Mouse (Mus musculus) ES-E14 (cell line): ENCODE results near the gene Bcl6b. TPM values are rescaled to one million over a fixed set of nuclear protein-coding genes. Genes with fewer than 3 reads are reported as not detected.

Source experiments
- DNase-seq: peaks from one replicate; pipeline ENCODE4 v3.0.0-alpha.2; 2013; ENCODE audit warnings: low read depth, low spot score
- H3K27ac ChIP-seq: 2 replicates; pipeline ENCODE4 v1.5.1; 2012; ENCODE audit warnings: low read depth, mild to moderate bottlenecking, low read length, moderate library complexity, mixed read lengths; ENCODE audit not compliant: poor library complexity, insufficient read depth, severe bottlenecking
- H3K36me3 ChIP-seq: 2 replicates; pipeline ENCODE4 v1.6.1; 2012; ENCODE audit warnings: mild to moderate bottlenecking, low read length, moderate library complexity, mixed read lengths; ENCODE audit not compliant: control insufficient read depth, poor library complexity, insufficient read depth, severe bottlenecking
- H3K4me1 ChIP-seq, 2 experiments: fragments of 150-350 bp in 1 of 2; sonication (generic) in 1 of 2; 2 replicates each; pipeline ENCODE4 v1.6.1; 2012; ENCODE audit warnings: low read length in 2 of 2, mild to moderate bottlenecking in 1 of 2, mixed read lengths in 1 of 2; ENCODE audit not compliant: control insufficient read depth in 2 of 2, insufficient read depth in 2 of 2, poor library complexity in 1 of 2
- H3K4me3 ChIP-seq, 2 experiments: fragments of 150-350 bp in 1 of 2; sonication (generic) in 1 of 2; 2 replicates each; pipeline ENCODE4 v1.5.1; 2012; ENCODE audit warnings: low read length in 2 of 2, low read depth in 1 of 2, mild to moderate bottlenecking in 1 of 2, mixed read lengths in 1 of 2; ENCODE audit not compliant: insufficient read depth in 1 of 2, poor library complexity in 1 of 2, severe bottlenecking in 1 of 2
- H3K9ac ChIP-seq: 2 replicates; pipeline ENCODE4 v1.6.1; 2012; ENCODE audit warnings: low read depth, mild to moderate bottlenecking, low read length, mixed read lengths; ENCODE audit not compliant: poor library complexity, insufficient read depth, severe bottlenecking
- H3K9me3 ChIP-seq: fragments of 150-350 bp; sonication (generic); 2 replicates; pipeline ENCODE4 v1.6.1; 2012; ENCODE audit warnings: low read depth, mild to moderate bottlenecking, low read length; ENCODE audit not compliant: control insufficient read depth, insufficient read depth
- CHD2 ChIP-seq: IDR thresholded peaks from 2 replicates; pipeline ENCODE4 v1.6.1; 2014; ENCODE audit warnings: mild to moderate bottlenecking, low read depth, low read length, inconsistent platforms
- HCFC1 ChIP-seq: IDR thresholded peaks from 2 replicates; pipeline ENCODE4 v1.6.1; 2012; ENCODE audit warnings: low read length, inconsistent platforms, borderline replicate concordance; ENCODE audit not compliant: insufficient read depth
- MAFK ChIP-seq: IDR thresholded peaks from 2 replicates; pipeline ENCODE4 v1.6.1; 2014; ENCODE audit warnings: mild to moderate bottlenecking, low read depth, low read length, inconsistent platforms; ENCODE audit not compliant: insufficient read depth
- ZC3H11A ChIP-seq: IDR thresholded peaks from 2 replicates; pipeline ENCODE4 v1.6.1; 2012; ENCODE audit warnings: low read depth, mild to moderate bottlenecking, inconsistent platforms, low read length, borderline replicate concordance
- ZNF384 ChIP-seq: IDR thresholded peaks from 2 replicates; pipeline ENCODE4 v1.6.1; 2012; ENCODE audit warnings: low read depth, low read length, inconsistent platforms
- in situ Hi-C, 2 experiments: fragments of 600-800 bp; cut with MboI; formaldehyde crosslinking; loops; one replicate each; pipeline ENCODE4 v1.15.1; 2025; ENCODE audit warnings: low sequenced_read_pairs in 2 of 2, inconsistent platforms in 1 of 2; ENCODE audit not compliant: unreplicated experiment in 2 of 2
- total RNA-seq: library from RNA; depleted of rRNA; stranded (reverse); fragments of 300-350 nt; gene quantifications from 2 replicates; pipeline ENCODE4 v1.2.3, GENCODE M21; 2012

Gene Bcl6b
- total RNA-seq, 1 experiment: 5.2 TPM

DNA sequence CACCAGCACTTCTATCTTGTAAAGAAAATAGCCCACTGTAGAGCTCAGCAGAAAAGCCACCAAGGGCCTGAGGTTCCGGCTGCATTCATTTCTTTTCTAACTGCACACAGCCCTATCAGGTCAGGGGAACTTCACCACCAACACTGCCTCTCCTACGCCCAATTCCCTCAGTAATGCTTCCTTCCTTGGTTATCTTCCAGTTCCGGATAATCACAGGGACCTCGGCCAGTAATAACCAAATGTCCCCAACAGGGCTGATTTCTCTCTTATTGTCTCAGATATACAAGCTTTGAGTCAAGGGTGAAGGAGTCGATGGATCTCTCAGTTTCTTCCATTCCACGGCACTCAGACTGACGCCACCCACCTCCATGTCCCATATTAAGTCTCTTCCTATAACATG is 22.3 kb downstream of the Bcl6b start:
- in situ Hi-C loops: no loop called here
- Histone ChIP-seq H3K9ac (no peak overlapping the region), H3K9me3 (no peaks in the 10 kb centered on the region), H3K27ac (no peak overlapping the region), H3K4me3 (no peak overlapping the region), H3K4me1 (peaks cover 0 to 10% of the 10 kb centered on the region in 2 experiments; a peak in 1 of 4 replicates), H3K36me3 (no peaks in the 10 kb centered on the region)
- no peak for TF ChIP-seq ZNF384
- TF ChIP-seq ZC3H11A: no peak
- no peak for TF ChIP-seq MAFK
- no peak for TF ChIP-seq CHD2
- TF ChIP-seq HCFC1: no peak
- DNase-seq: no peak

DNA sequence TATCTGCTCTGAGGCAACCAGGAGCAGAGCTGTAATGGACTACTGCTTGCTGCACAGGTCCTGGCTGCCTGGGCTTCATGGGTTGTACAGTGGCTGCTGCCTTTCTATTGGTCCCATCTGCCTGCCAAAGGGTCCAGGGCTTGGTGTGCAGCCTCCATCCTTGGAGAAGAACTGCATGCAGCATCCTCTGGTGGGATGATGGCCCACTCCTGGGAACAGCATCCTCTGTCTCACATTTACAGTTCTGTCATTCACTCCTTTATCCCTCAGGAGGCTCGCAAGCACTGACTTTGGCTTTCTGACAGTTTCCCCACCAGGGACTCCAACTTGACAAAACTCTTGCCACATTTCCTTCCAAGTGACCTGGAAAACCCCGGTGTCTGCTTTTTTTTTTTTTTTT is 22.8 kb downstream of the Bcl6b start:
- no peak for TF ChIP-seq ZC3H11A
- TF ChIP-seq MAFK: no peak
- TF ChIP-seq ZNF384: no peak
- TF ChIP-seq CHD2: no peak
- TF ChIP-seq HCFC1: no peak

DNA sequence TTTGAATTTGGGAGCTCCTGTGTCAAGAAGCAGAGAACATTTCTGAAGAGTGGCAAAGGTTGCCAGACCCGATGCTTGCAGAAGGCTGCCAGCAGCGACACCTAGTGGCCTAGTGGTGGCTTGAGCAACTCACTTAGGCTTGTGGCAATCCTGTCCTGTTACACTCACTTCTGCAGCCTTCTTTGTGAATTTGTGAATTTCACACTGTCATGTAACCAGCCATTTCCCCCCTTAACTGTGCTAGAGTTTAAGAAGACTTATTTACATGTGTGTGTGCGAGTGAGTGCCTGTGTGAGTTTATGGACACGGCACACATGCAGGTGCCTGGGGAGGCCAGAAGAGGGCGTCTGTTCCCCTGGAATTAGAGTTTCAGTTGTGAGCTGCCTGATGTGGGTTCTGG is 27.9 kb downstream of the Bcl6b start:
- Histone ChIP-seq H3K36me3 (no peaks in the 10 kb centered on the region), H3K9ac (no peak overlapping the region), H3K9me3 (no peaks in the 10 kb centered on the region), H3K4me1 (0 out of 4 replicates have a peak, but pooled peaks cover 0 to 5% of the 10 kb centered on the region in 2 experiments), H3K4me3 (peak overlapping the region in 1 of 2 experiments; percentile 37; a peak in 1 of 4 replicates), H3K27ac (no peak overlapping the region)
- DNase-seq: peak; percentile 68
- no peak for TF ChIP-seq MAFK
- TF ChIP-seq ZC3H11A: no peak
- TF ChIP-seq HCFC1: no peak
- no peak for TF ChIP-seq ZNF384
- TF ChIP-seq CHD2: no peak
- in situ Hi-C loops: no loop called here

More for the DNA sequence above, 22.8 kb downstream of the Bcl6b start:
- no peaks in the 10 kb centered on the region for H3K9me3 ChIP-seq
- H3K9ac ChIP-seq: no peak overlapping the region
- in situ Hi-C loops: no loop called here
- no peak overlapping the region for H3K27ac ChIP-seq
- peaks cover 0 to 10% of the 10 kb centered on the region in 2 experiments; a peak in 1 of 4 replicates for H3K4me1 ChIP-seq
- H3K4me3 ChIP-seq: no peak overlapping the region
- no peaks in the 10 kb centered on the region for H3K36me3 ChIP-seq
- DNase-seq: no peak

DNA sequence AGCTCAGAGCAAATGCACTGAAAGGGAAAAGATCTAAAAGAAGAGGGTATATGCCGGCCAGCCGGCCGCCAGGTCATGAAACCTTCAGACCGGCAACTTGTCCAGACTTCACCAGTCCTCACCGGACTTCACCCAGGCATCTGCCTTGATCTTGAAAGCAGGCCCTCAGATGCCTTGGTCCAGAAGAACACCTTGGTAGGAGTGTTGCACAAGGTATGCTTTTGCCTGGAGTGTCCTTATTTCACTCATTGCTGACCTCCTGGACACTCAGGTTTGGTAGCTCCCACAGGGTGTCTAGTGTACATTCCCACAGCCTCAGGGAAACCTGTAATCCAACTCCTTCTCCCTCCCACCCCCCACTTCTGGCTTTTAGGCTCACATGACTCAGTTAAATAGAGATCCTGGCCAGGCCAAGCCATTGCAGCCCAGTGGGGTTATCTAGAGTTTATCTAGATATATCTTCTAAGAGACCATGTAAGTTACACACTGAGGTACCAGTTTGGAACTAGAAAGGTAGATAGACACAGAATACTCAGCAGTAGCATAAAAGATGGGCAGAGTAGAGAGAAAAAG is 29.5 kb downstream of the Bcl6b start:
- no peak overlapping the region for H3K9ac ChIP-seq
- H3K4me3 ChIP-seq: no peak overlapping the region
- 0 out of 4 replicates have a peak, but pooled peaks cover 0 to 5% of the 10 kb centered on the region in 2 experiments for H3K4me1 ChIP-seq
- H3K27ac ChIP-seq: no peak overlapping the region
- in situ Hi-C loops: no loop called here
- TF ChIP-seq MAFK (no peak), HCFC1 (no peak), ZNF384 (no peak), CHD2 (no peak), ZC3H11A (no peak)
- H3K36me3 ChIP-seq: no peaks in the 10 kb centered on the region
- no peaks in the 10 kb centered on the region for H3K9me3 ChIP-seq
- DNase-seq: no peak
